Mouse (Mus musculus) midbrain, embryonic 10.5 days (tissue): Measurements from ENCODE around the gene Prmt9. TPM values are rescaled to one million over a fixed set of nuclear protein-coding genes. Genes with fewer than 3 reads are reported as not detected.
A peak's percentile ranks its signal among the peaks of the same experiment; 100 is the strongest.

Experiments used
- DNase-seq: peaks from one replicate; pipeline ENCODE4 v3.0.0-alpha.2; 2017; ENCODE audit warnings: low spot score
- H3K27ac ChIP-seq: fragments of 300-500 bp; sonication (generic); replicated peaks from 2 replicates; pipeline ENCODE4 v1.5.1; 2016; ENCODE audit warnings: mild to moderate bottlenecking
- H3K27me3 ChIP-seq: fragments of 300-500 bp; sonication (generic); 2 replicates; pipeline ENCODE4 v1.6.1; 2016; ENCODE audit warnings: low read depth, mild to moderate bottlenecking; ENCODE audit not compliant: poor library complexity, severe bottlenecking
- H3K36me3 ChIP-seq: fragments of 300-500 bp; sonication (generic); 2 replicates; pipeline ENCODE4 v1.6.1; 2016; ENCODE audit warnings: mild to moderate bottlenecking, moderate library complexity
- H3K4me1 ChIP-seq: fragments of 300-500 bp; sonication (generic); 2 replicates; pipeline ENCODE4 v1.6.1; 2016
- H3K4me3 ChIP-seq: fragments of 300-500 bp; sonication (generic); 2 replicates; pipeline ENCODE4 v1.5.1; 2016; ENCODE audit warnings: mild to moderate bottlenecking, moderate library complexity
- H3K9me3 ChIP-seq: fragments of 300-500 bp; sonication (generic); replicated peaks from 2 replicates; pipeline ENCODE4 v1.6.1; 2016; ENCODE audit warnings: mild to moderate bottlenecking
- WGBS: fragments of 180-500 bp; shearing (Covaris S2); methylation state at CpG from one replicate; pipeline ENCODE4 v1.1.7; 2016; 5-methylcytosine and 5-hydroxymethylcytosine counted together
- polyA plus RNA-seq: library from polyadenylated mRNA; unstranded; fragments of >200 nt; fragmentation: Nextera tagmentation; extraction: Ambion mirVana; gene quantifications from 2 replicates; pipeline ENCODE4 v1.2.1, GENCODE M21; 2016

The Prmt9 gene
- polyA plus RNA-seq, 1 experiment from 2014 or later, result 22.9 TPM

DNA sequence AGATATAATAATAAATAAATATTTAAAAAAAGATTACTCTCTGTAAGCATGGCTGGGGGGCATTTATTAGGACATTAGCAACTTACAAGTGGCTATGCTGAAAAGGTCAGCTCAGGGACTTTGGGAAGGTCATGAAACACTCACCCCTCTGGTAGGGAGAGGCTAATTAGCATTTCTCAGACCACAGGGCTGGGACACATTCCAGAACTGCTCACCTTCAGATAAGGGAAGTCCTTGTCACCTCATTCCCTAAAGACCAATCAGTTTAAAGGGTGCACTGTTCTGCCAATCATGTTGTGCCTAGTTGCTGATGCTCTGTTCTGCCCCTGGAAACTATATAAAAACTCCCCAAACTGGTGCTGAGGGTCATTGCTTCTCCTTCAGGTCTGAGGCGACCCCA, 10.9 kb upstream of the Prmt9 start:
- H3K9me3 ChIP-seq, result no peaks in the 10 kb centered on the region
- H3K27me3 ChIP-seq, result no peaks in the 10 kb centered on the region
- no peak for DNase-seq
- no peaks in the 10 kb centered on the region for H3K36me3 ChIP-seq
- H3K4me3 ChIP-seq, result no peak overlapping the region
- no peak overlapping the region for H3K27ac ChIP-seq
- H3K4me1 ChIP-seq, result no peaks in the 10 kb centered on the region
- 82% methylated on average over 1 of the region's 1 CpGs for WGBS

DNA sequence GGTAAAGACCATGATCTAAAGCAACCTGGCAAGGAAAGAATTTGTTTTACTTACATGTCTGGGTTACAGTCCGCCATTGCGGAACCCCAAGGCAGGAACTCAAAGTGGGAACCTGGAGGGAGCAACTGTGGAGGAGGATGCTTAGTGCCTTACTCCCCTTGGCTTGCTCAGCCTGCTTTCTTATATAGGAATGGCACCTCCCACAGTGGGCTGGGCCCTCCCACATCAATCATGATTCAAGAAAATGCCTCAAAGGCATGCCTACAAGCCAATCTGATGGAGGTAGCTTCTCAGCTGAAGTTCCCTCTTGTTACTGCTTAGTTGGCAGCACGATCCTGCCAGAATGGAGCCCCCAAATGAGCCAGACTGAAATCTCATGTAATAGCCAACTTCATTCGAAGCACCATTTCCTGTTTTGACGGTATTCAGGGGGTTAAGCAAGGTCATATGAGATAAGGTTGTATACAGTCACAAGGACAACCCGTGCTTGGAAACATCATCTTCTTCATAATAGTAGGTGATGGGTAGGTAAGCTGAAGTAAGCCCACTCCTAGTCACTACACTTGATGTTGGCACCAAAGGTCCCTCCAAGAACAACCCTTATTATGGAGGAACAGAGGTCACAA, 5.9 kb upstream of the Prmt9 start:
- DNase-seq, result no peak
- no peaks in the 10 kb centered on the region for H3K9me3 ChIP-seq
- no peaks in the 10 kb centered on the region for H3K27me3 ChIP-seq
- WGBS, result 93% methylated on average over 6 of the region's 6 CpGs
- no peak overlapping the region for H3K27ac ChIP-seq
- no peaks in the 10 kb centered on the region for H3K4me1 ChIP-seq
- H3K36me3 ChIP-seq, result no peaks in the 10 kb centered on the region
- no peak overlapping the region for H3K4me3 ChIP-seq

DNA sequence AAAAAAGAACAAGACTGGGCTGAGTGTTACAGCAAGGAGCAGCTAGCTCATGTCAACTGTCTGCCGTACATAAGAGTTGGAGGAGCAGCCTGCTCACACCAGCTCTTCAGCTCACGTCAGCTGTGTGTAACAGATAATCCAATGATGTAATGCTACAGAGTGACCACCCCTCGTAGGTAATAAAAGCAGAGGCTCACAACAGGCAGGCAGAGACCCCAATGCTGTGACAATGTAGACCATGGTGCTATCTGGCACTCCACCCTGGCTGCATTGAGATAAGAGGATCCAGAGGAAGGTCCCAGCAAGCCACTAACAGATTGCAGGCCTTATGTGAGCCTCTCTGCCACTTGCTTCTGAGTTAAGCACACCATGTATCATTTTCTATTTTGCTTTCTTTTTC, 4.8 kb upstream of the Prmt9 start:
- no peaks in the 10 kb centered on the region for H3K9me3 ChIP-seq
- 78% methylated on average over 3 of the region's 3 CpGs for WGBS
- H3K4me1 ChIP-seq, result peaks cover 3% of the 10 kb centered on the region; the same call in 1 of the 2 replicates
- DNase-seq, result no peak
- no peak overlapping the region for H3K27ac ChIP-seq
- H3K36me3 ChIP-seq, result no peaks in the 10 kb centered on the region
- H3K4me3 ChIP-seq, result no peak overlapping the region
- H3K27me3 ChIP-seq, result no peaks in the 10 kb centered on the region

- Histone ChIP-seq H3K27ac (no peak overlapping the region), H3K36me3 (no peaks in the 10 kb centered on the region), H3K27me3 (no peaks in the 10 kb centered on the region), H3K9me3 (no peaks in the 10 kb centered on the region), H3K4me1 (peaks cover 13% of the 10 kb centered on the region), H3K4me3 (no peak overlapping the region)
- no peak for DNase-seq
- WGBS, result 90% methylated on average over 4 of the region's 4 CpGs
Observed at GRCm38 (mm10) chr8:77545616-77546015, 3.6 kb upstream of the Prmt9 start.

DNA sequence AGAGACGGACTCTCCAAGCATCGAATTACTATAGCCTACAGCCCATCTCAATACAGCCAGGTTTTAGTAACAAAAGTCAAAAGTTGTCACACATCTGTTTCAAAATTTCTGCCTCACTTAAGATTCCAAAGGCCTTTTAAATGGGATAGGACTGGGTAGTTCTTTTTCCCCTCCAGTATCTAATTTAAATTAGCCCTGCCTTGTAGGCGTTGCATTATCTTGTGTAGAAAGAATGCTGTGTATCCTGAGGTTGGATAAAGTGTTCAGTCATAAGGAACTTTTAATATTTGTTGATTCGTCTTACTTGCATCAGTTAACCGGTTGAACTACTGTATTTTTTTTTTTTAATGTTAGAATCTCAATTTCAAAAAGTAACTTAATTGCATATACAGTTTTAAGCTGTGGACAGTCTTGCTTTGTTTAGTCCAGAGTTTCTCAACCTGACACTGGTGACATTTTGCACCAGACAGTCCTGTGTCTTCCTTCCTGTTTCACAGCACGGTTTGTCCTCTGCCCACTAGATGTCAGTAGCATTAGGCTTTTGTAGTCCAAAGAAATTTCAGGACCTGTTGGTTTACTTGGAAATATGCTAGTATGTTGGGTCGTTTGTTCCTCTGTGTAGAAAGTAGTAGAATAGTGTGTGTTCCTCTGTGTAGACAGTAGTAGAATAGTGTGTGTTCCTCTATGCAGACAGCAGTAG, 834 bp downstream of the Prmt9 start:
- 34% methylated on average over 7 of the region's 7 CpGs for WGBS
- Histone ChIP-seq H3K36me3 (peaks cover 38% of the 10 kb centered on the region), H3K4me3 (peak overlapping the region; percentile 78), H3K27ac (peak overlapping the region; percentile 93), H3K9me3 (no peaks in the 10 kb centered on the region), H3K27me3 (no peaks in the 10 kb centered on the region), H3K4me1 (peaks cover 23% of the 10 kb centered on the region)
- peak; percentile 15 for DNase-seq

GRCm38 (mm10) chr8:77552491-77552890, 3.3 kb downstream of the Prmt9 start:
- Histone ChIP-seq H3K9me3 (no peaks in the 10 kb centered on the region), H3K27me3 (no peaks in the 10 kb centered on the region), H3K4me1 (peaks cover 23% of the 10 kb centered on the region), H3K27ac (no peak overlapping the region), H3K4me3 (no peak overlapping the region), H3K36me3 (peaks cover 62% of the 10 kb centered on the region)
- DNase-seq, result no peak
- 95% methylated on average over 3 of the region's 3 CpGs for WGBS

- Histone ChIP-seq H3K27ac (no peak overlapping the region), H3K36me3 (peaks cover 99% of the 10 kb centered on the region), H3K4me1 (no peaks in the 10 kb centered on the region), H3K4me3 (no peak overlapping the region), H3K27me3 (no peaks in the 10 kb centered on the region), H3K9me3 (no peaks in the 10 kb centered on the region)
- 91% methylated on average over 3 of the region's 3 CpGs for WGBS
- DNase-seq, result no peak
Observed at GRCm38 (mm10) chr8:77561441-77561840, 12.2 kb downstream of the Prmt9 start.

DNA sequence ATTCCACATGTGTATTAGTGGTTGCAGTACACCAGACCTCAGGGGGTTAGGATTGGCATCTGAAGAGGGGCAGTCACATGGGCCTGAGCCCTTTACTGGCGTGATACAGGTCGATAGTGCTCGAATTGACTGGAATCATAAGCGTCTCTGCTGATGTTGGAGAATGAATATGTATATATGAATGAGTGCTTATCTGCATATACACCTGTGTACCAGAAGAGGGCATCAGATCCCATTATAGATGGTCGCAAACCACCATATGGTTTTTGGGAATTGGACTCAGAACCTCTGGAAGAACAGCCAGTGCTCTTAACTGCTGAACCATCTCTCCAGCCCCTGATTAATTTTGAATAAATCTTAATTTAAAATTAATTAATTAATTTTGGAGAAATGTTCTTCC, 25.0 kb downstream of the Prmt9 start:
- H3K9me3 ChIP-seq, result no peaks in the 10 kb centered on the region
- no peak overlapping the region for H3K27ac ChIP-seq
- no peak overlapping the region for H3K4me3 ChIP-seq
- no peaks in the 10 kb centered on the region for H3K27me3 ChIP-seq
- no peak for DNase-seq
- WGBS, result 88% methylated on average over 5 of the region's 5 CpGs
- no peaks in the 10 kb centered on the region for H3K4me1 ChIP-seq
- peaks cover 75% of the 10 kb centered on the region for H3K36me3 ChIP-seq

- Histone ChIP-seq H3K4me1 (no peaks in the 10 kb centered on the region), H3K9me3 (no peaks in the 10 kb centered on the region), H3K4me3 (no peak overlapping the region), H3K27ac (no peak overlapping the region), H3K36me3 (peaks cover 76% of the 10 kb centered on the region), H3K27me3 (no peaks in the 10 kb centered on the region)
- 93% methylated on average over 7 of the region's 7 CpGs for WGBS
- no peak for DNase-seq
Observed at GRCm38 (mm10) chr8:77577674-77578073, 28.5 kb downstream of the Prmt9 start.

DNA sequence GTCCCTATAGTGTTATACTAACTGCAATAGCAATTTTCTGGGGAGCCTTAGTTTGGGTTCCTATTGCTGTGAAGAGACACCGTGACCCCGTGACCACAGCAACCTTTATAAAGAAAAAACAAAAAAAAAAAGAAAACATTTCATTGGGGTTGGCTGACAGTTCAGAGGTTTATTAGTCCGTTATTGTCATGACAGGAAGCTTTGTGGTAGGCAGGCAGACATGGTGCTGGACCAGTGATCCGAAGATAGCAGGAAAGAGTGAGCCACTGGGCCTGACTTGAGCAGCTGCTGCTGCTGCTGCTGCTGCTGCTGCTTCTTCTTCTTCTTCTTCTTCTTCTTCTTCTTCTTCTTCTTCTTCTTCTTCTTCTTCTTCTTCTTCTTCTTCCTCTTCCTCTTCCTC, 35.0 kb downstream of the Prmt9 start:
- Histone ChIP-seq H3K9me3 (no peaks in the 10 kb centered on the region), H3K4me3 (no peak overlapping the region), H3K4me1 (no peaks in the 10 kb centered on the region), H3K36me3 (peaks cover 37% of the 10 kb centered on the region), H3K27me3 (no peaks in the 10 kb centered on the region), H3K27ac (no peak overlapping the region)
- 94% methylated on average over 4 of the region's 4 CpGs for WGBS
- no peak for DNase-seq

DNA sequence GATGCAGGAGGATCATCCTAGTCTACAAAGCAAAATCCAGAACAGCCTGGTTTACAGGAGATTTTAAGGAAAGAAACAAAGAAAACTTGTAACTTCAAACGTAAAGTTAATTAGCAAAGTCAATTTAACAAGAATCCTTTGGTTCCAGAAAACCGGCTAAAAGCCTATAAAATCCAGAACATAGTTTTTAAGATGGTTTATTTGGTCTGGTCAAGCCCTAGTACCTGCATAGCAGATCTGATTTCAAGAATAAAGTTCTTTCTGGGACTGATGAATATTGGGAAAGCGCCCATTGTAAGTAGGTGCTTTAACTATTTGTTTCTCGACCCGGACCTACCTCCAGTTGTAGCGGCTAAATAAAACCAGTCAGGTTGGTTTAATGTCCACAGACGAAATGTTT, 60.4 kb downstream of the Prmt9 start:
- peaks cover 19% of the 10 kb centered on the region for H3K36me3 ChIP-seq
- WGBS, result 10% methylated on average over 7 of the region's 7 CpGs

DNA sequence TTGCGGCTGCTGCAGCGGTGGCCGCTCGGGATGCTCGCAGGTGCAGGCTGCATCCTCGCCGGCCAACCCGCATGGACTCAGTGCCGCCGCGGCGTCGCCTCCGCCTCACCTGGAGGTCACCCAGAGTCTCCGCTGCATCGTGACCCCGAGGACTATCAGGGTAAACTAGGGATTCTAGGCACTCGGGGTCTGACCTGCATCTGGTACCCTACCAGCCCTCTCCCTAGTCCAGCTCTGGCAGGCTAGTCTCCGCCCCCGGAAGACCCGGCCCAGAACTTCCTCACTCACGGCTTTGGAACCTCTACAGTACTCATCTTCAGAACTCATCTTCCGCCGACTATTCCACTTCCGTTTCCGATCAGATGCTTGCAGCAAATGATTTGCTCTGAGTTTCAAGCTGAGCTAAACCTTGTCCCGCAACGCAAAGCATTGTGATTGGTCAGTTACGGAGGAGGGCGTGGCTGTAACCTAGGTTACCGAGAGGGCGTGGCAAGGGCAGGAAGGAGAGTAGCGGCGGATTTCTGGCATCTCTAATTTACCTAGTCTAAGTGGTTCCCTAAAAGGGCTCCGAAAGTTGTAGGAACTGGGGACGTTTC, 61.3 kb downstream of the Prmt9 start, which contains the start of gene Tmem184c:
Gene Tmem184c, minus strand, starts transcription at position 325 of the 596 bp plus-strand sequence.
- Histone ChIP-seq H3K27me3 (no peaks in the 10 kb centered on the region), H3K27ac (peak within 1 kb of the TSS; percentile 87), H3K4me1 (peaks cover 20% of the 10 kb centered on the region), H3K36me3 (peaks cover 10% of the 10 kb centered on the region), H3K4me3 (peak within 1 kb of the TSS; percentile 86), H3K9me3 (no peaks in the 10 kb centered on the region)
- WGBS, result under 1% methylated on average over 36 of the region's 36 CpGs
- DNase-seq, result peak; percentile 98

More for the DNA sequence above, 60.4 kb downstream of the Prmt9 start:
- Histone ChIP-seq H3K27me3 (no peaks in the 10 kb centered on the region), H3K27ac (no peak overlapping the region; the same call in 1 of the 2 replicates), H3K4me3 (peak overlapping the region; percentile 86), H3K4me1 (peaks cover 20% of the 10 kb centered on the region), H3K9me3 (no peaks in the 10 kb centered on the region)
- DNase-seq, result no peak

DNA sequence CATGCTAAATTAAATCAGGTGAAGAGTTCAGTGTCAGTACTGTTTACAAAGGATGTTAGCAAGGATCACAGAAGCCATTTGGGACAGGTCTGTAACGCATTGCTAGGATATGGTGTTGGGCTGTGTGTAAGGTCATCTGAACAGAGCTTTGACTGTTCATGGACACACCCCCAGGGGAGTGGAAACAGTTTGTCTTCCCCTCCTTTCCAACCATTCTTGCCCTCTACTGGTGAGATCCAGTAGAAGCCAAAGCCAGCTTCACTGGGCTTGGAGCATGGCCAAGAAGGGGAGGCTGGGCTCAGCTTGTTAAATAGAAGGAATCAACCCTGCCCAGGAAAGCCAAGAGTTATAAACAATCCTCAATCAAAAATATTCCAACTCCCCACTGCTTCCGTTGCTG, 68.7 kb downstream of the Prmt9 start:
- H3K4me1 ChIP-seq, result no peaks in the 10 kb centered on the region
- H3K4me3 ChIP-seq, result no peak overlapping the region
- WGBS, result 82% methylated on average over 2 of the region's 2 CpGs
- H3K27me3 ChIP-seq, result no peaks in the 10 kb centered on the region
- H3K36me3 ChIP-seq, result no peaks in the 10 kb centered on the region
- no peak for DNase-seq
- H3K9me3 ChIP-seq, result no peaks in the 10 kb centered on the region
- no peak overlapping the region for H3K27ac ChIP-seq
